Mouse (Mus musculus) MEL (cell line): ENCODE results near the gene Fam173a. TPM values are rescaled to one million over a fixed set of nuclear protein-coding genes. Genes with fewer than 3 reads are reported as not detected.

ENCODE experiments used
- DNase-seq: peaks from one replicate; pipeline ENCODE4 v3.0.0; 2011; ENCODE audit warnings: low read depth, low spot score
- H3K27ac ChIP-seq: 2 replicates; pipeline ENCODE4 v1.5.1; 2012; ENCODE audit warnings: low read depth, mild to moderate bottlenecking, control low read depth, low read length, moderate library complexity; ENCODE audit not compliant: control insufficient read depth
- H3K27me3 ChIP-seq, 2 experiments: fragments of 150-350 bp in 1 of 2; sonication (generic) in 1 of 2; 2 replicates each; pipeline ENCODE4 v1.6.1; 2012; ENCODE audit warnings: low read length in 2 of 2, mild to moderate bottlenecking in 2 of 2, improper control_type of control experiment in 1 of 2, moderate library complexity in 1 of 2; ENCODE audit not compliant: insufficient read depth in 2 of 2, control insufficient read depth in 1 of 2
- H3K36me3 ChIP-seq, 2 experiments: 2 replicates each; pipeline ENCODE4 v1.6.1; 2012 to 2014; ENCODE audit warnings: low read length in 2 of 2, improper control_type of control experiment in 1 of 2, inconsistent platforms in 1 of 2, mild to moderate bottlenecking in 1 of 2; ENCODE audit not compliant: insufficient read depth in 2 of 2, control insufficient read depth in 1 of 2
- H3K4me1 ChIP-seq, 2 experiments: fragments of 150-350 bp in 1 of 2; sonication (generic) in 1 of 2; 2 replicates each; pipeline ENCODE4 v1.6.1; 2012; ENCODE audit warnings: low read length in 2 of 2, improper control_type of control experiment in 1 of 2, mild to moderate bottlenecking in 1 of 2; ENCODE audit not compliant: insufficient read depth in 2 of 2, control insufficient read depth in 1 of 2
- H3K4me3 ChIP-seq, 2 experiments: fragments of 150-350 bp in 1 of 2; sonication (generic) in 1 of 2; 2 replicates each; pipeline ENCODE4 v1.5.1; 2012; ENCODE audit warnings: low read depth in 2 of 2, low read length in 2 of 2, mild to moderate bottlenecking in 2 of 2, moderate library complexity in 2 of 2, control low read depth in 1 of 2, improper control_type of control experiment in 1 of 2; ENCODE audit not compliant: control insufficient read depth in 1 of 2, insufficient read depth in 1 of 2
- H3K79me2 ChIP-seq: 2 replicates; pipeline ENCODE4 v1.6.1; 2012; ENCODE audit warnings: mild to moderate bottlenecking, low read length, moderate library complexity; ENCODE audit not compliant: control insufficient read depth, poor library complexity, insufficient read depth
- H3K9ac ChIP-seq: 2 replicates; pipeline ENCODE4 v1.6.1; 2012; ENCODE audit warnings: low read depth, mild to moderate bottlenecking, control low read depth, low read length, moderate library complexity; ENCODE audit not compliant: control insufficient read depth, poor library complexity, severe bottlenecking
- H3K9me3 ChIP-seq: fragments of 150-350 bp; sonication (generic); replicated peaks from 2 replicates; pipeline ENCODE4 v1.6.1; 2012; ENCODE audit warnings: mild to moderate bottlenecking, low read length, improper control_type of control experiment, moderate library complexity; ENCODE audit not compliant: insufficient read depth
- BHLHE40 ChIP-seq: IDR thresholded peaks from 2 replicates; pipeline ENCODE4 v1.6.1; 2012; ENCODE audit warnings: low read depth, mild to moderate bottlenecking, inconsistent platforms, low read length, improper control_type of control experiment, borderline replicate concordance
- CHD2 ChIP-seq: IDR thresholded peaks from 2 replicates; pipeline ENCODE4 v1.6.1; 2011; ENCODE audit warnings: low read length, improper control_type of control experiment
- E2F4 ChIP-seq: IDR thresholded peaks from 2 replicates; pipeline ENCODE4 v1.6.1; 2011; ENCODE audit warnings: low read depth, low read length, improper control_type of control experiment, borderline replicate concordance
- EP300 ChIP-seq, 2 experiments: IDR thresholded peaks; 2 replicates each; pipeline ENCODE4 v1.6.1; 2011; ENCODE audit warnings: improper control_type of control experiment in 2 of 2, low read length in 2 of 2, low read depth in 1 of 2, mild to moderate bottlenecking in 1 of 2
- ETS1 ChIP-seq: IDR thresholded peaks from 2 replicates; pipeline ENCODE4 v1.6.1; 2012; ENCODE audit warnings: low read depth, mild to moderate bottlenecking, inconsistent platforms, low read length, improper control_type of control experiment, moderate library complexity
- GABPA ChIP-seq: IDR thresholded peaks from 2 replicates; pipeline ENCODE4 v1.6.1; 2012; ENCODE audit warnings: low read depth, mild to moderate bottlenecking, inconsistent platforms, low read length, improper control_type of control experiment, moderate library complexity
- GATA1 ChIP-seq: IDR thresholded peaks from 2 replicates; pipeline ENCODE4 v1.6.1; 2011; ENCODE audit warnings: low read depth, low read length, improper control_type of control experiment
- JUND ChIP-seq: IDR thresholded peaks from 2 replicates; pipeline ENCODE4 v1.6.1; 2011; ENCODE audit warnings: low read depth, mild to moderate bottlenecking, improper control_type of control experiment, low read length
- KAT2A ChIP-seq: conservative IDR thresholded peaks from 2 replicates; pipeline ENCODE4 v1.6.1; 2012; ENCODE audit warnings: low read depth, low read length, improper control_type of control experiment, inconsistent platforms
- MAFK ChIP-seq: IDR thresholded peaks from 2 replicates; pipeline ENCODE4 v1.6.1; 2011; ENCODE audit warnings: low read depth, mild to moderate bottlenecking, low read length, improper control_type of control experiment, borderline replicate concordance
- MAX ChIP-seq: IDR thresholded peaks from 2 replicates; pipeline ENCODE4 v1.6.1; 2011; ENCODE audit warnings: low read length, improper control_type of control experiment
- MAZ ChIP-seq: IDR thresholded peaks from 2 replicates; pipeline ENCODE4 v1.6.1; 2012; ENCODE audit warnings: low read depth, mild to moderate bottlenecking, inconsistent platforms, low read length, improper control_type of control experiment
- MEF2A ChIP-seq: IDR thresholded peaks from 2 replicates; pipeline ENCODE4 v1.6.1; 2014; ENCODE audit warnings: low read depth, mild to moderate bottlenecking, inconsistent platforms, low read length, improper control_type of control experiment; ENCODE audit not compliant: poor library complexity, insufficient replicate concordance, severe bottlenecking; ENCODE audit errors: extremely low read depth
- MXI1 ChIP-seq: IDR thresholded peaks from 2 replicates; pipeline ENCODE4 v1.6.1; 2011; ENCODE audit warnings: mild to moderate bottlenecking, low read depth, low read length, improper control_type of control experiment
- MYC ChIP-seq: IDR thresholded peaks from 2 replicates; pipeline ENCODE4 v1.6.1; 2011; ENCODE audit warnings: low read depth, mild to moderate bottlenecking, low read length, improper control_type of control experiment, moderate library complexity
- NELFE ChIP-seq: IDR thresholded peaks from 2 replicates; pipeline ENCODE4 v1.6.1; 2011; ENCODE audit warnings: low read depth, low read length, improper control_type of control experiment
- POLR2A ChIP-seq, 2 experiments: IDR thresholded peaks; 2 replicates each; pipeline ENCODE4 v1.6.1; 2011 to 2012; ENCODE audit warnings: low read length in 2 of 2, mild to moderate bottlenecking in 2 of 2, control low read depth in 1 of 2, improper control_type of control experiment in 1 of 2, low read depth in 1 of 2, moderate library complexity in 1 of 2; ENCODE audit not compliant: control insufficient read depth in 1 of 2, insufficient read depth in 1 of 2, poor library complexity in 1 of 2
- POLR2AphosphoS2 ChIP-seq: IDR thresholded peaks from 2 replicates; pipeline ENCODE4 v1.6.1; 2011; ENCODE audit warnings: low read length, improper control_type of control experiment
- POLR2AphosphoS5 ChIP-seq: IDR thresholded peaks from 2 replicates; pipeline ENCODE4 v1.6.1; 2012; ENCODE audit warnings: low read depth, borderline replicate concordance, mild to moderate bottlenecking, inconsistent platforms, low read length, moderate library complexity, mixed read lengths
- RAD21 ChIP-seq: IDR thresholded peaks from 2 replicates; pipeline ENCODE4 v1.6.1; 2011; ENCODE audit warnings: mild to moderate bottlenecking, low read depth, low read length, improper control_type of control experiment
- SIN3A ChIP-seq: IDR thresholded peaks from 2 replicates; pipeline ENCODE4 v1.6.1; 2012; ENCODE audit warnings: low read length, improper control_type of control experiment, inconsistent platforms
- SMC3 ChIP-seq: IDR thresholded peaks from 2 replicates; pipeline ENCODE4 v1.6.1; 2011; ENCODE audit warnings: low read depth, low read length, improper control_type of control experiment
- TAL1 ChIP-seq: IDR thresholded peaks from 2 replicates; pipeline ENCODE4 v1.6.1; 2012; ENCODE audit warnings: mild to moderate bottlenecking, inconsistent platforms, low read length, moderate library complexity, mixed read lengths
- TBP ChIP-seq: IDR thresholded peaks from 2 replicates; pipeline ENCODE4 v1.8.0; 2011; ENCODE audit warnings: low read depth, low read length, improper control_type of control experiment
- TCF12 ChIP-seq: IDR thresholded peaks from 2 replicates; pipeline ENCODE4 v1.6.1; 2014; ENCODE audit warnings: low read depth, mild to moderate bottlenecking, inconsistent platforms, low read length, improper control_type of control experiment, moderate library complexity
- UBTF ChIP-seq: IDR thresholded peaks from 2 replicates; pipeline ENCODE4 v1.6.1; 2012; ENCODE audit warnings: low read depth, mild to moderate bottlenecking, inconsistent platforms, low read length, improper control_type of control experiment, moderate library complexity, borderline replicate concordance; ENCODE audit not compliant: insufficient read depth
- USF2 ChIP-seq, 2 experiments: IDR thresholded peaks; 2 replicates each; pipeline ENCODE4 v1.6.1; 2011 to 2012; ENCODE audit warnings: improper control_type of control experiment in 2 of 2, low read length in 2 of 2, borderline replicate concordance in 1 of 2, inconsistent platforms in 1 of 2, low read depth in 1 of 2, mild to moderate bottlenecking in 1 of 2; ENCODE audit not compliant: insufficient read depth in 1 of 2
- ZC3H11A ChIP-seq: IDR thresholded peaks from 2 replicates; pipeline ENCODE4 v1.6.1; 2012; ENCODE audit warnings: low read depth, mild to moderate bottlenecking, inconsistent platforms, low read length, improper control_type of control experiment
- ZKSCAN1 ChIP-seq: IDR thresholded peaks from 2 replicates; pipeline ENCODE4 v1.6.1; 2012; ENCODE audit warnings: low read depth, mild to moderate bottlenecking, inconsistent platforms, low read length, improper control_type of control experiment, moderate library complexity
- ZMIZ1 ChIP-seq: IDR thresholded peaks from 2 replicates; pipeline ENCODE4 v1.6.1; 2012; ENCODE audit warnings: low read depth, mild to moderate bottlenecking, inconsistent platforms, low read length, improper control_type of control experiment, moderate library complexity
- ZNF384 ChIP-seq: IDR thresholded peaks from 2 replicates; pipeline ENCODE4 v1.6.1; 2012; ENCODE audit warnings: low read depth, mild to moderate bottlenecking, inconsistent platforms, low read length, improper control_type of control experiment
- polyA plus RNA-seq, 2 experiments: library from polyadenylated mRNA; stranded (reverse) in 1 of 2; unstranded in 1 of 2; fragments of >175 nt in 1 of 2; fragments of >200 nt in 1 of 2; gene quantifications; 2 replicates each; pipeline versions ENCODE4 v1.2.1 to v1.2.4; 2012; ENCODE audit warnings: low replicate concordance in 2 of 2, low read depth in 1 of 2; ENCODE audit not compliant: insufficient read length in 2 of 2, insufficient read depth in 1 of 2, missing spikeins in 1 of 2
- total RNA-seq: library from RNA; depleted of rRNA; stranded (reverse); fragments of 300-350 nt; gene quantifications from 2 replicates; pipeline ENCODE4 v1.2.3, GENCODE M21; 2012

Gene Fam173a
- total and polyA plus RNA-seq, 3 experiments, result 36.6 to 39.0 TPM; not detected in 1

DNA sequence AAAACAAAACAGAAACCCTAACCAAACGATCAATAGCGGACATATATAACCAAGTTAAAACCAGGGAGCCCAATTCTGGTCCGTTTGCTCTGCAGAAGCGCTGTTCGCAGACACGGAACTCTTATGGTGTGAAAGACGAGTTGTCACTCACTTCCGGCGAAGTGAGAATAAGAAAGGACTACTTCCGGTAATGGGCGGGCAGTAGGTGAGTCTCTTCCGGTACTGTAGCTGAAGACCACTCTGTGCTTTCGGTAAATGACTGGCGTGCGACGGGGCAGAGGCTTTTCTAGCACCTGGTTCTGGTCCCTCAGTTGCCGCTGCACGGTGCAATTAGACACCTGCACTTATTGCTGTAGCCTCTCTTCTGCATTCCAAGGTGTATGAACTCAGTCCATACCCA is 30.8 kb upstream of the Fam173a start, which contains the start of gene Wdr24 (continued):
- no peak; the same call in 1 of the 2 replicates for TF ChIP-seq GATA1
- peak; percentile 68; the same call in 1 of the 2 replicates for TF ChIP-seq ZMIZ1
- TF ChIP-seq KAT2A, result peak; percentile 75
- TF ChIP-seq BHLHE40, result no peak
- no peak for TF ChIP-seq UBTF
- TF ChIP-seq JUND, result no peak
- TF ChIP-seq MAX, result no peak; the same call in 1 of the 2 replicates
- TF ChIP-seq USF2 (IDR thresholded peaks at IDR 0.05; ENCODE audit: borderline replicate concordance in 1 of 2, insufficient read depth in 1 of 2, low read depth in 1 of 2, low read length in 2 of 2), result no peak
- TF ChIP-seq ETS1, result no peak
- no peak for TF ChIP-seq ZNF384
- no peak for TF ChIP-seq CHD2
- peak; percentile 27; the same call in 1 of the 2 replicates for TF ChIP-seq MAZ
- no peak for TF ChIP-seq E2F4
- peak; percentile 76 for TF ChIP-seq POLR2AphosphoS2
- peak; percentile 85 for TF ChIP-seq NELFE
- peak; percentile 89 for TF ChIP-seq SIN3A
- no peak for TF ChIP-seq MEF2A

DNA sequence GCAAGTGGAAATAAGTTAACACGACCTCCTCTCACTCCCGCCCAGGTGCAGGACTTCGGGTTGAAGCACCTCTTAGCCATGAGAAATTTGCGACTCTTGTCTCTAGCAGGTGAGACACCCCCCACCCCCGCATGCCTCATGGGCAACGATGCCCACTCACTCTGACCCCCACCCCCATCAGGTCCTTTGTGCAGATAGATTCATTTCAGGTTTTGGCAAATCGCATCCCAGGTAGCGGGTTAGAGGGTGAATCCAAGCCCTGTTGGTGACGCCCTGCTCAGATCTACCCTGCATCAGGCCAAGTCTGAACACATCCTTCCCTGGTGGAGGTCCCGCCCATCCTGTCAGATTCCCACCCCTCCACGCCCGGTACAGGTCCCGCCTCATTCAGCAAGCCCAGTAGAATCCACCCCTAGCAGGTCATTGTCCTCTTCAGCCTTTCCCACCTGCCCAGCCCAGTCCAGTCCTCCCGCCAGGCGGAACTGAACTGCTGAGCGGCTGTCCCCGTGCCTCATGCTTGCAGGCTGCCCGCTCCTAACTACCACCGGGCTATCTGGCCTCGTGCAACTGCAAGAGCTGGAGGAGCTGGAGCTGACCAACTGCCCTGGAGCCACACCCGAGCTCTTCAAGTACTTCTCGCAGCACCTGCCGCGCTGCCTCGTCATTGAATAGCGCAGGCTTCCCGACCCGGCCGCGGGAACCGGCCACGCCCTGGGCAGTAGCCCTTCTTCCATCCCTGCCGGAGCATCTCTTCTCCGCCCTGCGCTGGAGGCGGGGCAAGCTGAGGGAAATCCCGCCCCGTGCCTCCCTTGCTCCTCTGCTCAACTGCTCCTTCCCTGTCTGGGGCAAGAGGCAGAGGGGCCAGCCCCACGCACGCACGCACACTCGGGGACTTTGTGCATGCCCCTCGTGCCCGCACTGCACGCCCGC is 26.4 kb upstream of the Fam173a start:
- DNase-seq, result no peak
- Histone ChIP-seq H3K79me2 (peaks cover 6% of the 10 kb centered on the region), H3K4me3 (no peak overlapping the region), H3K36me3 (peaks cover 0 to 4% of the 10 kb centered on the region in 2 experiments; a peak in 1 of 4 replicates), H3K27ac (no peak overlapping the region), H3K9ac (no peak overlapping the region), H3K4me1 (peaks cover 0 to 4% of the 10 kb centered on the region in 2 experiments; a peak in 1 of 4 replicates), H3K9me3 (no peaks in the 10 kb centered on the region), H3K27me3 (peaks cover 0 to 2% of the 10 kb centered on the region in 2 experiments; a peak in 2 of 4 replicates)
- TF ChIP-seq TCF12 (no peak), RAD21 (no peak), EP300 (IDR thresholded peaks at IDR 0.05; ENCODE audit: low read depth in 1 of 2, low read length in 2 of 2) (no peak), TBP (no peak), MXI1 (no peak), BHLHE40 (no peak), GABPA (no peak), ZC3H11A (no peak), ZKSCAN1 (no peak), POLR2AphosphoS5 (no peak), MYC (no peak), MAZ (no peak), E2F4 (no peak), SMC3 (no peak), POLR2A (IDR thresholded peaks at IDR 0.05; ENCODE audit: control insufficient read depth in 1 of 2, insufficient read depth in 1 of 2, low read depth in 1 of 2, low read length in 2 of 2, poor library complexity in 1 of 2) (no peak), UBTF (no peak), MAFK (no peak), TAL1 (no peak)
